Mouse (Mus musculus): ENCODE measurements at regions not wholly inside any gene's neighbourhood (a gene's known extent, or its start where the extent isn't known, plus 50 kb on each side); places are given as distances from the start of the nearest gene placed in this dataset.

DNA sequence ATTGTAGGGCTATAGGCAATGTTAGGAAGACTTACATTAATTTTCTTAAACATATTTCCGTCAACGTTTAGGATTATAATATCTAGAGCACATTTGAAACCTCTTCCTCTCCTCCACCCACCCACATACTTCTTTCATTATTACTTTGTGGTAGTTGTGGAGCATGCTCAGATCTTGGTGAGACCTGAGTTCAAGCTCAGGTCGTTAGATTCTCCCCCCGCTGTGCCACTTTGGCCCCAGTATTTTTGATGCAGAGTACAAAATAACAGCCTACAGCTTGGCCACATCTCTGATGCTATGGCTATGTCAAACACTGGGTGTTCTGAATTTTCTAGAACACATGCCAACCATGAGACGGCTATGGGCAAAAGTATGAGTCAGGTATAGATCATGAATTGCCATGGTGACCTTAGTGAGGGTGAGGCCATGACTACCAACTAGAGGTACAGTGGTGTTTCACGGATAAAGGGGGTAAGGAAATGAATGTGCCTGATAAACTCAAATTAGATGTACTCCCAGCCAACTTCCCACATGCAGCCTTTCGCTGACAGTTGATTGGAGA, 68.5 kb upstream of the H2afz start:
- no peak for DNase-seq (ENCODE audit: low read depth, low spot score)

DNA sequence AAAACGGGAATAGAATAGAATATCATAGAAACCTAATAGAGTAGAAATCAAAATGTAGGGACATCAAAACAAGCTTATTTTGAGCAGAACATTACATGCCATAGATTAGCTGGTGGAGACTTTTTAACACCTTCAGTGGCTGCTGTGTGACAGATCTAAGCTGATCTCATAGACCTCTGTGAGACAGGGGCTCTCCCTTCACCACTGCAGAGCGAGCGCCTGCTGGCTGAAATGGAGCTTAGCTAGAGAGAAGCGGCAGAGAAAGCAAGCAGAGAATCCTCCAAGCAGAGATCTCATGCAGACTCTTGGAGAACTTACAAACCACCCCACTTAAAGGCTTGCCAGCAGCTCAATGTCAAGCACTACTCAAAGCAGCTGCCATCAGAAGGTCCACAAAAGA, 65.5 kb upstream of the H2afz start:
- no peak for DNase-seq (ENCODE audit: low read depth, low spot score)

DNA sequence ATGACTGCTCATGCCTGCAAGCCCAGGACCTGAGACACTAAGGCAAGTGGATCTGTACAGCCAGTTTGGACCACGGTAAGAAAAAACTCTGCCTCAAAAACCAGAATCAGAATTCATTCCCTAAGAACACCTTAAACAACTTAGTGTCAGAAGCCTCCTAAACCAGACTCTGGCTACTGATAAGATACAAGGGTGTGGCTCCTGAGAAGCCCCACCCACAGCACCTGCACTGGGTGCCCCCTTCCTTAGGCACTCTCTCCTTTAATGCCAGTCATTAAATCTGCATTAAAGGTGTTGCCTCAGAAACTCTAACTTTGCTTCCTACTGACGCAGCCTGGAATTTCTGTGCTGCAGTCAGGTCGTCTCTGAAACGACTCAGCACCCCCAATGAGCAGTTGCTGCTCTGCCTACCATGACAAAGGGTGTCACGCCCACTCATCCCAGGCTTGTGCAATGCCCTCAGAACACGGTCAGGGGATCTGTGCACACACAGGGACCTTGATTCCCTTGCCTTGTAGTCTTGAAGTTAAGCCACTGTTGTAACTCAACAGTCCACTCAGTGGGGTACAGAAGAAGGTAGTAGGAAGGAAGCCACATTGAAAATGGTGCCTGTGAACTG, 62.8 kb upstream of the H2afz start:
- DNase-seq (ENCODE audit: low read depth, low spot score): no peak

DNA sequence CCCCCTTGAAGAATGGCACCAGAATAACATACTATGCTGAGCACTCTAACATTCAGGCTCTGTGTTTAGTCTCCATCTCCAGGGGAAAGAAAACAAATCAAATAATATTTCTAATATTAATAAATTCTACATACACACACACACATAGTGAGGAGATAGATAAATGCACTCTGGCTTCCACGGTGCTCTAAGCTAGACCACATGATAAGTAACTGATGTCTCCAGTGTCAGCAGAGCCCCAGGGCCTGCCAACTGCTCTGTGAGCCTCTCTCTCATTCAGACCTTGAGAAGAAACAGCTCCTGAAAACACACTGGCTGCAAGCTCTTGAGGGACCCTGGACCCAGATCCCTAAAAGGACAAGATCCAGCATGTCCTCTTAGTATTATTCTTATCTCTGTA, 56.9 kb upstream of the H2afz start:
- DNase-seq (ENCODE audit: low read depth, low spot score): no peak

DNA sequence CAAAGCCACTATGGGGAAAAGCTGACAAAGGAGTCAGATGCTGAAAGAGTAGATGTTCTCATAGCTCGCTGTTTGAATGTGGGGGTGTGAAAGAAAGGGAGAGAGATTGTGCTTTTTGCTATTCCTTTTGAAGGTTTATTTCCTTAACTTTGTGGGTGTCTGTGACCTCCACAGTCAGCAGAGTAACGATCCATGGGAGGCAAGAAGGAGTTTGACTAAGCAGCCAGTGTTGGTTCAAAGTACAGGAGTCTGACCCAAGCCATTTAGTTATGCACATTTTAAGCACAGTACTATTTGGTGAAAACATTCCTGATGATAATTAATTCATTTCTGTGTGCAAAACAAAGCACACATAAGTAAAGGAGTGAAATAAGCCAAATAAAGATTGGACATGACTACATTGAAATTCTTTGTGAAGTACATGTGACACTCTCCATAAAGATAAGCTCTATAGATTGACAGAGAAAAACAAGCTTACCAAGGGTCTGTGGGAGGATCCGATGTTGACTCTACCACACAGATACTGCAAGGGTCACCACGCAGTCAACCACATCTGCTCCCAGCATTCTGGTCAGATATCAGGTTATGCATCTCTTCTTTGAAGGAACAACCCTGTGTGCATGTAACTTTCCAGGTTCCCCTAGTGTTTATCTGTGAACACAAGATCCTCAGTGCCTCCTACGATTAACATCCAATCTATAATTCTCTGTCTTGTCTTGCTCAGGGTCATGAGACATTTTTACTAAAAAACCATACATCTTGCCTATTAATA, 56.2 kb upstream of the H2afz start:
- no peak for DNase-seq (ENCODE audit: low read depth, low spot score)

DNA sequence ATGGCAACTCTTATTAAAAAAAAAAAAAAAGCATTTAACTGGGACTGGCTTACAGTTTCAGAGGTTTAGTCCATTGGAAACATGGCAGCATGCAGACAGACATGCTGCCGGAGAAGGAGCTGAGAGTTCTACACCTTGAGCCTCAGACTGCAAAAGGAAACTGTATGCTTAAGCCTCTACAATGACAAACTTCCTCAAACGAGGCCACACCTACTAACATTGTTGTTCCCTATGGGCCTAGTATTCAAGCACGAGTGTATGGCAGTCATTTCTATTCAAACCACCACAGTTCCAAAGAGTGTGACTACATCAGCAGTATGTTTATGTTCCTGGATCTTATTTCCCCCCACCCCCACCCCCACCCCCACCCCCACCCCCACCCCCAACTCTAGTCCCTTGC, 54.2 kb upstream of the H2afz start:
- DNase-seq (ENCODE audit: low read depth, low spot score): peak; percentile 5

All from A20 (cell line).